Mouse (Mus musculus) layer of hippocampus, adult 9-10 months (tissue): ENCODE measurements around the gene Neb.

ENCODE experiments used
- DNase-seq: peaks from one replicate; pipeline ENCODE4 v3.0.0; 2022; ENCODE audit warnings: low spot score

The Neb gene

GRCm38 (mm10) chr2:52378448-52378804 is at the start of gene Neb:
Neb (minus strand) TSS chr2:52378474.
- DNase-seq: no peak

- no peak for DNase-seq
These were observed 49.1 kb upstream of the Neb start for GRCm38 (mm10) chr2:52427383-52427782.

- no peak for DNase-seq
These were observed 47.8 kb upstream of the Neb start for GRCm38 (mm10) chr2:52426041-52426440.

DNA sequence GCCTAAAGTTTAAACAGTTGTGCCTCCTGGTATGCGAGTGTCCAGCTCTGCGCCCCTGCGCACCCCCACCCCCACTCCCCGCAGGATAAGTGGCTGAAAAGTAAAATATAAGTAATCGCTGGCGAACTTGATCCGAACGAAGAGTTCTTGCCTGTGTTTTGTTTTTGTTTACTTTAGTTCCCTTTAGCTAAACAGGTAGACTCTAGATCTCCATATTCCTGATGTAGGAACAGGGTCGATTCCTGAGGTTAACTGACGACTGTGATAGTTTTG is 47.2 kb upstream of the Neb start:
- no peak for DNase-seq

DNA sequence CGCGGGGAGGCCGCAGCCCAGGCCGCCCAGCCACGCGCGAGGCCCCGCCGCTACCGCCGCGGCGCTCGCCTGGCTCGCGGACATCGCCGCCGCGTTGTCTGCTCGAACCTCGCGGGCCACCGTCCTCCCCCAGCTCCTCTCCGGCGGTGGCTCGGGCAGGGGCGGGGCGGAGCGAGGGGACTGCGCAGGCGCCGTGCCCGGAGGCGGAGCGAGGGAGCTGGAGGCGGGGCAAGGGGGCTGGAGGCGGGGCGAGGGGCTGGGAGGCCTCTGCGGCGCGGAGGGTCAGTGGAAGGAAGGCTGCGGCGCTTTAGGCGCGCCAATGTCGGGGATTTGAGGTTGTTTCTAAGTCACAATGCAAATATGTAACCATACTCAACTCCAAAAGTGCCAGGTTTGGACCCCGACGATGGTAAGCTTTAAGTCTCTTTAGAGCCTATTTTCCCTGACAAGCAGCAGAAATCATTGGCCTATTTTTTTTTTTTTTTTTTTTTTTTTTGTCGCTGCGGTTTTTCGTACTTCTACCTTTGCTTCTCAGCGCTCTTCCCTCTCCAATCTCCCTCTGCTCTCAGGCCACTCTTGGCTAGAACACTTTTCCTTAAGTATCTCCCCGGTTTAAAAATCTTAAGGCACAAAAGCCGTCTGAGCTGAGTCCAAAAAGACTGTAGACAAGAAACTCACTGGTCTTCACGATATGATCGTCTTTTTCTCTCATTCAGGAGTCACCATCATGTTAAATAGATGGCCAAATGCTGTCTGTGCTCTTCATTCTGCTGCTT is 46.7 kb upstream of the Neb start, which contains the start of gene Arl5a:
Gene Arl5a (minus strand): TSS at position 155 of the 776 bp plus-strand sequence.
- peak; percentile 68 for DNase-seq

GRCm38 (mm10) chr2:52424248-52424728 is 46.0 kb upstream of the Neb start:
- DNase-seq: no peak

GRCm38 (mm10) chr2:52423611-52424247 is 45.5 kb upstream of the Neb start:
- DNase-seq: no peak

GRCm38 (mm10) chr2:52422871-52423610 is 44.8 kb upstream of the Neb start:
- no peak for DNase-seq

DNA sequence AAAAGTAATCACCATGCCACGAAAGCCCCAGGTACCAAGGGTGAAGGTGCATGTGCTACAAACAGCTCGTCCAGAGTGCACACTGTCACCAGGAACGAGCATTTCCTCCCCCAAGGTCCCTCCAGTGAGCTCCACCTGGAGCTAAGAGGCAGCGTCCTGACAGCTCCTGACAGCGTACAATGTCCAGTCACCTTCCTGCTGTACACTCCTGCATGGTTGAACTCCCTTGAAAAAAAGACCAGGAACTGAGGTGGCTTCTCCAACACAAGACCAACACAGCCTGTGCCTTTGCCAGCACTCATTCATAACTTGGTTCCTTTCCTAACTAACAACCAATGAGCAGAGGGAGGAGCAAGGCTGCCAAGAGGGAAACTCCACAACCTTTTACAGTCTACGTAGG is 42.9 kb upstream of the Neb start:
- no peak for DNase-seq

DNA sequence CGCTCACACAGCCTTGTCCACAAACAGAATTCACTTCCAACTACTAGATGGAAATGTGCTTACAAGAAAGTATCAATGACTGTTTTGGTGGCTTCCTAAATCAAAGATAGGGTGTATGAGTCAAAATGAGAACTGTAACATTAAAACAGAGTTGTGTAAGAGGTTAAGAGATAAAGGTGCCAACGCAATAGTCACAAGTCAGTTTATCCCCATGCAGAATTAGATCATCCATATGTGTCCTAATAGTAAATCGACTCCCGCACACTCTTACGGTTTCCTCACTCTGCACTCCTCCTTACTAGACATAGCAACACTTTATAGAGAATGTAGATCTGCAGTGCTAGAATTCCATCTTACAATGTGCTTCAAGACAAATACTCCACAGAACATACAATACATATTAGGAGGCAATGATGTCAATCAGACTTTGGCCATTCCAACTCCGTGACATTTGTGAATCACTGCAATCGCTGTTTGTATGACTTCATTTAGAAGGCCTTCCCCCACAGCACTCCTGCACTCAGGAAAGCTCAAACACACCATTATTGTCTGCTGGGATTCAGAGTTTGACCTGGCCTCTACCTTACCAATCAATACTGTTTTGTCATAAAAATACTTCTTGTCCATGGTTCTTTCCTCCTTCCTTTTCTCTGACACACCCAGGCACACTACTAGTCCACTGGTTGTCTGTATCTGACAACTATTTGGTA is 41.9 kb upstream of the Neb start:
- no peak for DNase-seq

DNA sequence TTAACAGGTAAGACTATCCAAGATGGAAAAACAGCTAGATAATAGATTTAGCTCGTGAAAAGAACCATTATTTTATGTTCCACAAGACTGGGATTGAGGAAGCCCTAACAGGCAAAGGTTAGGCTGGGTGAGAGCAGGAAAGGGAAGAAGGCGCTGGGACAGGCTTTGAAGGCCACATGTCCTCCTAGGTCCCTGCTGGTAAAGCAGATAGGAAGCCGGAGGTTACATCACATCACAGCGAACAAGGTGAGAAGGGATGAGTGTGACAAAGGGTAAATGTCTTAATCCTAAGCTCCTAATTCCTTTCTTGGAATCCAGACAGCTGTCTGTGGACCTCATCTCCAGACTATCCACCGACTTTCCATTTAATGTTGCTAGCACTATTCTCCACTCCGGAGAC is 41.0 kb upstream of the Neb start:
- no peak for DNase-seq

DNA sequence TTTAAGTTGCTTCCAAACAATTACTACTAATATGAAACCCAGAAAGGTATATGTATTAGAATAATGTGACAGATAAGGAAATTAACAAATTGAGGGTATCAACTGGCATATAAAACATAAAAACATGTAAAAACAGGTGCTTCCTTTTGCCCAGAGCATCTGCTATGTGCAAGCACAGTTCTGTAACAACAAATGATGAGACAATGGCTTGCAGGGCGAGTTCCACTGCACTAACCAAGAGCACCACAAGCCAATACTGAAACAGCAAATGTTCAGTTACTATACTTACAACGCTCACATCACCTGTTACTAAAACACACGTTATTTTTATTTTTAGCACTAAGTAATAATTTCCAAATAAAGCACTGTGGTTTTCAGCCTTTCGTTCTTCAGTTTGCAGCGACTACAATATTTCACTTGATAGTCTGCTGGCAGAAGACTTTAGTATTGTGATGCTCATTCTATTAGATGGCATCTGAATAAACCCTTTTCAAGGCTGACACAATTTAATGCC is 34.3 kb upstream of the Neb start:
- no peak for DNase-seq

DNA sequence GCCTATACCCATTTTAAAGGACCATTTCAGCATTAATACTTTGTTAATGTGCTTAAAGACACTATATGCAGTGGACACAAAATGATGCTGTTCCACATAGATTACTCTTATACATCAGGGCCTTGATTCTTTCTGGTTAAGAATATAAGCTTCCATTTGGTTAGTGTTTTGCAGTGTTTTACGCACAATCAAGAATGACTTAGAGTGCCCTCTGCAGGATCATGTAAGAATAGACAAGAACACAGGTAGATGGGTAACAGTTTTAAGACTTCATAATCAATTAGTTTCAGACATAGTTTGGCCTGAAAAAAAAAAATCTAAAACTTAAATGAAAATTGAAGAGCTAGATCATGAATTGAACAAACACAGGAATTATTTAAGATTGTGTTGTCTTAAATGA is 28.2 kb upstream of the Neb start:
- DNase-seq: no peak

GRCm38 (mm10) chr2:52405238-52405637 is 27.0 kb upstream of the Neb start:
- DNase-seq: no peak

- DNase-seq: no peak
These were observed 16.3 kb upstream of the Neb start for GRCm38 (mm10) chr2:52394529-52394928.

DNA sequence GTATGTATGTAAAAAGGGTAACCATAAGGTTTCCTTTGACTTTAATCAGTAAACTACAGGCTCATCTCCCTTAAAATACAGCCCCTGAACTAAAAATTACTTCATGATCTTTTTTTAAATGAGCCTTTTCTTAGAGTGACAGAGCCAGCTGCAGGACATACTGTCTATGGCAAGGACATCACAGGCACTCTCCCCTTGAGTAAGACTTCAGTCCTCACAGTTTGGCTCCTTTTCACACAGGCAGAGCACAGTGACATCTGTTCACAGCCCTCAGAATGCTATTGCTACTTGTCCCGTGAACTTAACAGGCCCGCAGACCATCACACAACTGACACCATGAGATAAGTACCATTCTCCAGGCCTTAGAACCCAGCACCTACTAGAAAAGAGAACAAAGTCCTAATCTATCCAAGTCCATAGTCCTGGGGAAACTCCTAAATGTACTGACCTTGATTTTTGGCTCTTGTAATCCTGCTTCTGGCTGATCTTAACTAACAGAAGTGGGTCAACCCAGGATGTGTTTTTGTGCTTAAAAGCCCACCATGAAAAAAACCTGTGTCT is 12.2 kb upstream of the Neb start:
- no peak for DNase-seq

DNA sequence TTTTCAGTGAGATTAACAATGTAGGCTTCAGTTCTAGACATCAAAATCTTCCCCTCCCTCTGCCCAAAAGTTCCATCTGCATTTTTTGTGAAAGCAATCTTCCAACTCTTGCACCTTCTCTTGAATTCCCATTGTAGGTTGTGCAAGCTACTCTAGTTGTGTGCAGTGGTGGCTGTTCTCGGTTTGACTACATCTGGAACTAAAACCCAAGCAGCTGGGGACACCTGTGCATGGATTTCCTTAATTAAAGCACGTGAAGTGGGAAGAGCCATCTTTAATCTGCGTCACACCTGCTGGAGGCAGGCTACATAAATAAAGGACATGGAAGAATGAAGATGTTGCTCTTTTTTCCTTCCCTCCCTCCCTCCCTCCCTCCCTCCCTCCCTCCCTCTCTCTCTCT is 11.7 kb upstream of the Neb start:
- DNase-seq: no peak

DNA sequence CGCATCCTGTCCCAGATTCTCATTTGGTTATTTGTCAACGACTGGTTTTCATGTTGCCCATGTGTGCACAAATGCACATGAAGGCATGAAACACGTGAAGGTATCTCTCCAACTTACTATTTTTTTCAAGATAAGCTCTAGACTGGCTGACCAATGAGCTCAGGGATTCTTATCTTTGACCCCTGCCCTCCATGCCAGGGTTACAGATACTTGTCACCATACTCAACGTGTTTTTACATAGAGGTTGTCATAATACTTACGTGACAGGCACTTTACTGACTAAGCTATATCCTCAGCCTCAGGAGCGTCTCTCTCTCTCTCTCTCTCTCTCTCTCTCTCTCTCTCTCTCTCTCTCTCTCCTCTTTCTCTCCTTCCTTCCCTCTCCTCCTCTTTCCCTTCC is 8.2 kb upstream of the Neb start:
- DNase-seq: no peak

DNA sequence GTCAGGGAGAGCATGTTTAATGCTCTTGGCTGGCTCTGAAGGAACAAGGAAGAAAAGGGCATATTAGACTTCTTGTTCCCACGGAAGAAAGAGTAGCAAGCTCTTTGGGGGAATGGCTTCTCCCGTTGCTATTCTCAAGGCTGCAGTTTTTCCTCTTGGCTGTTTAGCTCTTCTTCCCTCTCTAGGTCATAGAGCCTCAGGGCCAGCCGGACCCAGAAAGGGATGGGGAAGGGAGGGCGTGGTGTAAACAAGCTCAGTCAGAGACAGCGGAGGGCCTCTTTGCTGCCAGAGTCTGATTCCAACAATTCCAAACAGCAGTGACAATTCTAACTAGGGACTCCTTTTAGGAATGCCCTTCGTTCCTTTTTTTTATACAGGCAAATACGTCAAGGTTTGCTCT is 7.8 kb upstream of the Neb start:
- DNase-seq: no peak

DNA sequence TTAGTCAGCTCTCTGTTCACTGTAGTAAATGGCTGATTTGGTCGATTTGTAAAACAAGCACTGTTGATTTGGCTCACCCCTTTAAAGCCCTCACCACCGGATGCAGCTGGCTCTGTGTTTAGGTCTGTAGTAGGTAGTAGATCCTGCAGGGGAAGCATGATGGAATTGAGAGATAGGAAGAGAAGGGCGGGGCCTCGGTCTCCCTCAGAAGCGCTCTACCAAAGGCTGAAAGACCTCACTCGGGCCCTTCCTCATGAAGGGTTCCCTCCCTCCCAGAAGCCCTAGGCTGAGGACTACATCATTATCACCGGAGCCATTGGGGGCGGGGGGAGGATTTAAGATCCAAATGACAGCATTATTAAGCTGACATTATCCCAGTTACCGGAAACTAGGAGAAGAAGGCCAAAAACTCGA is 581 bp upstream of the Neb start:
- DNase-seq: no peak

DNA sequence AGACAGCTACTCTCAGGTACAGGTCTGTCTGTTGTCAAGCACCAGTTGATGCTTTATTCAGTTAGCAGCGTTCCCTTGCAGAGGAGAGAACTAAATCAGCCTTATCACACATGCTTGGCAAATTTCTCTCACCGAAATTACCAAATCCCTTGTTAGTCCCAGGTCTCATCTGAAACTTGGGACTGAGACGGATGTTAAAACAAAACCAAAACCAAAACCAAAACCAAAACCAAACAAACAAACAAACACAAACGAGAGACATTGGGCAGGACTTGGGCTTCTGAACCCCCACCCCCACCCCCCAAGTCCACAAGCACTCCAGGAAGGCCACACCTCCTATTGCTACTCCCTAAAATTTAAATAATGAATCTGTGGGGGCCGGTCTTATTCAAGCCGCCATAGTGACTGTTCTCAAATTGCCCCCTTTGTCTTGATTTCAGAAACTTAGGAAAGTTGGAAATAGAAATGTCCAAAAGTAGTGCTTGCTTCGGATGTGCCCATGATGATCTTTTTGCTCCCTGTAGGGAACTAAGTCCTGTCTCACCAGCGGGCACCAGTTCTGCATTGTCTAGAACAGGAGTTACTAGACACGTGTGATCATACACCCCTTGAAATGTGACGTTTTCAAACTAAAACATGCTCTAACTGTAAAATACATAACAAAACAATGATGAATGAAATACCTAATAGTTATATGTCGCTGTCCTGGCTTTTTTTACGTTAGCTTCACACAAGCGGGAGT is 397 bp downstream of the Neb start:
- DNase-seq: no peak
